Mouse (Mus musculus) G1E (cell line): ENCODE results near the gene Phf20. TPM values are rescaled to one million over a fixed set of nuclear protein-coding genes. Genes with fewer than 3 reads are reported as not detected.
"Not testable (repeated sequence)": the region's sequence is repeated elsewhere in the genome, so short reads cannot be mapped to it uniquely, and the experiment has no call there.

Experiments
- ATAC-seq: 2 replicates; pipeline ENCODE4 v1.8.0; 2016; ENCODE audit warnings: mild to moderate bottlenecking; ENCODE audit not compliant: insufficient number of reproducible peaks, poor library complexity, low FRiP score, severe bottlenecking; ENCODE audit errors: extremely low read depth
- DNase-seq: peaks from one replicate; pipeline ENCODE4 v3.0.0; 2012; ENCODE audit warnings: low spot score
- H3K27me3 ChIP-seq: 2 replicates; pipeline ENCODE4 v1.6.1; 2012; ENCODE audit warnings: mild to moderate bottlenecking, low read length, inconsistent platforms; ENCODE audit not compliant: insufficient read depth
- H3K36me3 ChIP-seq: replicated peaks from 2 replicates; pipeline ENCODE3; 2012; ENCODE audit warnings: mild to moderate bottlenecking, inconsistent platforms
- H3K4me1 ChIP-seq: 2 replicates; pipeline ENCODE4 v1.6.1; 2012; ENCODE audit warnings: low read depth, low read length, inconsistent platforms, mixed read lengths; ENCODE audit not compliant: insufficient read depth
- H3K4me3 ChIP-seq: 2 replicates; pipeline ENCODE4 v1.5.1; 2012; ENCODE audit warnings: low read depth, mild to moderate bottlenecking, inconsistent platforms, low read length, moderate library complexity, mixed read lengths
- H3K9me3 ChIP-seq: replicated peaks from 2 replicates; pipeline ENCODE4 v1.6.1; 2012; ENCODE audit warnings: inconsistent platforms
- CTCF ChIP-seq: IDR thresholded peaks from 2 replicates; pipeline ENCODE4 v1.5.1; 2012; ENCODE audit warnings: low read depth, low read length, inconsistent platforms, mixed read lengths
- GATA1 ChIP-seq: IDR thresholded peaks from 2 replicates; pipeline ENCODE4 v1.6.1; 2012; ENCODE audit warnings: borderline replicate concordance, low read length, inconsistent platforms, mixed read lengths
- GATA2 ChIP-seq: IDR thresholded peaks from 2 replicates; pipeline ENCODE4 v1.6.1; 2012; ENCODE audit warnings: low read depth, low read length, inconsistent platforms, borderline replicate concordance
- POLR2AphosphoS5 ChIP-seq: IDR thresholded peaks from 2 replicates; pipeline ENCODE4 v1.6.1; 2012; ENCODE audit warnings: low read depth, low read length, inconsistent platforms; ENCODE audit not compliant: insufficient replicate concordance
- TAL1 ChIP-seq: conservative IDR thresholded peaks from 2 replicates; pipeline ENCODE4 v1.6.1; 2012; ENCODE audit warnings: low read depth, low read length, inconsistent platforms, mixed read lengths
- polyA plus RNA-seq: library from polyadenylated mRNA; stranded (reverse); fragments of >175 nt; gene quantifications from 2 replicates; pipeline ENCODE4 v1.2.3, GENCODE M21; 2012
- total RNA-seq, 2 experiments: library from RNA; stranded (forward) in 1 of 2; stranded (reverse) in 1 of 2; fragments of 200-1000 nt in 1 of 2; fragments of >200 nt in 1 of 2; fragmentation: Nextera tagmentation in 1 of 2; gene quantifications; 2 replicates each; pipeline ENCODE4 v1.2.3; 2014 to 2017

The Phf20 gene
- total and polyA plus RNA-seq, 3 experiments = 37.8 to 63.9 (median 45.8) TPM

DNA sequence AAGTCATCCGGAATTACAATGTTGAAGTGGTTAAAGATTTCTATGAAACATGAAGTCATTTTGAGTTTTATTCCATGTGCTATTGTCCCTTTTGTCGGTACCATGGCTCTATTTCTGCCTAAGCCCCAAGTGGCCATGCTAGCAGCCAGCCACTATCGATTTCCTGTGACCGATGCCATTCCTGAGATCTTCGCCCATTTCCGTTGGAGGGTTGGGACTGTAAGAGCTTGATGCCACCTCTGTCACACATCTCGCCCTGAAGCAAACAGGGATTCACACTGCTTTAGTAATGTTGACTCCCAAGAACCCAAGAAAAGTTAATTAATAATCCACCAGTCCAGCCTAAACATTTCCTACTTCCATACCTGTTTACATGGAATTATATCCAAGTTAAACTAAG, 18.6 kb upstream of the Phf20 start:
- DNase-seq = no peak
- Histone ChIP-seq H3K36me3 (peaks cover 50% of the 10 kb centered on the region), H3K4me3 (peak overlapping the region; percentile 97), H3K27me3 (no peaks in the 10 kb centered on the region), H3K4me1 (peaks cover 35% of the 10 kb centered on the region), H3K9me3 (no peaks in the 10 kb centered on the region)
- ATAC-seq = no peak
- TF ChIP-seq GATA1 (no peak), CTCF (no peak), POLR2AphosphoS5 (no peak), TAL1 (no peak), GATA2 (no peak)

DNA sequence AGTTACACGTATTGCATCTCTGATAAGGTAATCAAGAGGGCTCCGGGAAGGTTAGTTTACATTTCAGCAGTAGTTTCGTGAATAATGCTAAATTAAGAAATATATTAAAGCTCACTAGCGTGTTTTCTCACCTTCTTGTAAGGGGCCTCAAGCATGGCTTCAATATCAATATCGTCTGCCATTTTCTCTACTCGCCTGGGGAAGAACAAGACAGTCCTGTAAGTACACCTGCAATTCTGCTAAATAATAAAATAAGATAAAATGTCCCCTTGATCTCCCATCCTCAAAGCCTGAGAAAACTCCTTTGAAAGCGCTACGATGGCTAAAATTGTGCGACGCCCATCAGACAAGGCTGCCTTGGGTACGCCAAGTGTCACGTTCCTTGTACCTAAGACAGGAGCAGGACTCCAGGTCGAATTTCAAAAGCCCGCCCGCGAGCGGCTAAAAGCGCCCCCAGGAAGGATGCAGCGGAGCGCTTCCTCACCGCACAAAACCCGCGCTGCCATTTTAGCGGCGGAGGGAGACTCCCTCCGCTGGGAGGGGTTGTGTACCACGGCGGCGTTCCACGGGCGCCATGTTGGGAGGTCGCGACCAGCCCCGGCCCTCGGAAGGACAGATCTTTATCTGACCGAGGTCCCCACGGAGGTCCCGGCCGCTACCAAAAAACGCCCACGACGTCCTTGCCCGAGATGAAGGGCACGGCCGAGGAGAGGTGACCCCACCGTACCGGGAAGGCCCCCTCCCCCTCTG, 17.0 kb upstream of the Phf20 start:
- no peaks in the 10 kb centered on the region for H3K9me3 ChIP-seq
- H3K4me3 ChIP-seq = peak overlapping the region; percentile 97
- peak; percentile 63 for DNase-seq
- TF ChIP-seq CTCF = no peak
- no peak for TF ChIP-seq TAL1
- TF ChIP-seq POLR2AphosphoS5 = no peak
- TF ChIP-seq GATA2 = no peak
- no peak for TF ChIP-seq GATA1
- peaks cover 38% of the 10 kb centered on the region for H3K36me3 ChIP-seq
- no peaks in the 10 kb centered on the region for H3K27me3 ChIP-seq
- H3K4me1 ChIP-seq = peaks cover 31% of the 10 kb centered on the region
- ATAC-seq = no peak

DNA sequence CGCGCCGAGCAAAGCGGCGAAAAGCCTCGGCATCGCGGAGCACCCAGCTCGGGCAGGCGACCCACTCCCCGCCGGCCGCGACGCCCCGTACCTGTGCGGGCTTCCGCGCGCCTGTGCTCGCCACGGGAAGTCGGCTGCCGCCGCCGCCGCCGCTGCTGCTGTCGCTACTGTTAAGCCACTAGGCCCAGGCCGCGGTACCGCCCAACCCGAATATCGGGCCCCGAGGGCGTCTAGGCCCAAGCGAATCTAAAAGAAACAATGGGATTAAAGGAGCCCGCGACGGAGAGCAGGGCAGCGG, 16.5 kb upstream of the Phf20 start:
- ATAC-seq = no peak
- Histone ChIP-seq H3K9me3 (no peaks in the 10 kb centered on the region), H3K4me1 (peaks cover 29% of the 10 kb centered on the region), H3K36me3 (peaks cover 34% of the 10 kb centered on the region), H3K27me3 (no peaks in the 10 kb centered on the region), H3K4me3 (peak overlapping the region; percentile 97)
- no peak for TF ChIP-seq GATA2
- TF ChIP-seq CTCF = no peak
- no peak for TF ChIP-seq TAL1
- DNase-seq = no peak

DNA sequence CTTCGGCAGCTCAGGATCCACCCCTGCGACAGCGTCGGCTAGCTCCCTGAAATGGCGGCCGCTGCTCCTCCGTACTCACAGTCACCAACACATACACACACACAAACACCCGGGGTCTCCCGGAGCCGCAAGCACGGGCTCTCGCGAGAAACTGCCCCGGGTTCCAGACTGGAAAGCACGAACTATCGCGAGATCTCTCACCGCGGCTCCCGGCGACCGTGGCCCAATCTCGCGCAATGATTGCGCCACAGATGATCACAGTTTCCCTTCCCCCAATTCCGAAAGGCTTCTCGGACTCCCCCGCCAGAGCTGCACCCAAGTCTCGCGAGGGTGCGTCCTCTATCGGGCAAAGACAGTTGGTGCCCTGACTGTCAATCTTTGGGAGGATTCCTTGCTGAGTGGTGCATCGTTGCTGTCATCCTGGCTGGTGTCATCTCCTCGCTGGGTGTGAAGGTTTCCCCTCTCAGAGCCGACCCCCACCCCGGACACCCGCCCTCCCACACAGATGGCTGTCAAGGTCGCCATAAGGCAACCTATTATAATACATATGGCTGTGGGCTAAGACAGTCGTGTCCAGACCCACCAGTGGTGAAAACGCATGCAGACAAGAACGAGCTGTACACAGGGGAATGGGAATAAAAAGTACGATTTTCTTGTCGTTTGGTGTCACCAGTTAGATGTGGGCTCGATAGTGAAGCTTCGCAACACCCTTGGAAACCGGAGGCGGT, 16.0 kb upstream of the Phf20 start, which contains the start of gene Rbm39:
Gene Rbm39, minus strand, starts transcription at position 145 of the 728 bp plus-strand sequence.
- H3K9me3 ChIP-seq = no peaks in the 10 kb centered on the region
- peaks cover 29% of the 10 kb centered on the region for H3K4me1 ChIP-seq
- no peaks in the 10 kb centered on the region for H3K27me3 ChIP-seq
- DNase-seq = peak; percentile 87
- H3K4me3 ChIP-seq = peak within 1 kb of the TSS; percentile 97
- H3K36me3 ChIP-seq = peaks cover 31% of the 10 kb centered on the region
- no peak for TF ChIP-seq GATA1
- ATAC-seq = peak; percentile 95

DNA sequence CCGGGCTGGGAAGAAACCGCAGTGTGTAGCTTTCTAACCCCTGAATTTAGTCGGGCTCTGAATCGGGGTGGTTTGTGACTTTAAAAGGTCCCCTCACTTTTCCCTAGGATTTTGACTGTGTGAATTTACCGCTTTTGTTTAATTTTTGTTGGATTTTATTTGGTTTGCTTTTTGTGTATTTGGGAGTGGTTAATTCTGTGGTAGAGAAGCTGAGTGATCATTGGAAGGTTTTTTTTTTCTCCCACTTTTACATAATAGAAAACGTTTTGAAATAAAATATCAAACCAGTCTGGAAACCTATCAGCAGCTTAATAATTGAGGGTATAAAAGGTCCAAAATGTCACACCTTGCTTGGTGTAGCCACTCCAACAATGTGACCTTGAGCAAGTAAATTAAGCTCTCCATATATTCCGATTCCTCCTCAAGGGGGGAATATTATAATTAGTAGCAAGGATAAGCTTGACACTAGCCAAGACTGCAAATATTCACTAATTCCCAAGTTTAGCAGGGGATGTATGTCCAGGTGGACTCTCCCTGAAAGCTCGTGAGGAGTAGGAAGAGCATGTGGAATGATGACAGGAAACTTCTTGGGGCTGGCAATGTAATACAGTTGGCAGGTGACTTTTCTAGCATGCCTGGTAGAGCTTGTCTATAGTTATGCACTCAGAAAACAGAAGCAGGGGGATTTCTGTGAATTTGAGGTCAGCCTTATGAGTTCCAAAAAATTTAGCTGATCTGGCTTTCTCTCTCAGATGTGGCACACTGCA, 15.3 kb upstream of the Phf20 start:
- Histone ChIP-seq H3K27me3 (no peaks in the 10 kb centered on the region), H3K4me3 (peak overlapping the region; percentile 97), H3K9me3 (no peaks in the 10 kb centered on the region), H3K36me3 (peaks cover 25% of the 10 kb centered on the region), H3K4me1 (peaks cover 27% of the 10 kb centered on the region)
- ATAC-seq (no peak), DNase-seq (no peak)
- TF ChIP-seq CTCF (no peak), POLR2AphosphoS5 (no peak), TAL1 (no peak), GATA2 (no peak), GATA1 (no peak)

DNA sequence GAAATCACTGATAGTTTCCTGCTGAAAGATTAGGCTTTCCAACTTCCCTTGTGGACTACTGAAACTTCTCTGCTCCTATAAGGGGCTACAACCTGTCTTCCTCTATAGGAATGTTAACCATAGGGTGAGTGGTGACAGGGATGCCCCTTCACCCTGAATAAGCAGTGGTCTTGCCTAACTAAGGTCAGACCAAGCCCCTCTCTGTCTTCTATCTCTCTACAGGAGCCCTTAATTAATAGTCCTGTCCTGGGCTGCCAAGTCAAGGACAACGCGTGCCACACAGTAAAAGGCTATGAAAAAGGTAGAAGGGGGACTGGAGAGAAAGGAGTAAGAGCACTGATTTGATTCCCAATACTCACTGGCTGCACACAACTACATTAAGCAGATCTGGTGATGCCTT, 14.7 kb upstream of the Phf20 start:
- peak overlapping the region; percentile 97; the same call in 1 of the 2 replicates for H3K4me3 ChIP-seq
- TF ChIP-seq GATA1 (no peak), TAL1 (no peak), GATA2 (no peak), POLR2AphosphoS5 (no peak), CTCF (no peak)
- DNase-seq = no peak
- H3K27me3 ChIP-seq = no peaks in the 10 kb centered on the region
- H3K4me1 ChIP-seq = peaks cover 27% of the 10 kb centered on the region
- H3K36me3 ChIP-seq = peaks cover 20% of the 10 kb centered on the region
- no peak for ATAC-seq
- H3K9me3 ChIP-seq = no peaks in the 10 kb centered on the region

DNA sequence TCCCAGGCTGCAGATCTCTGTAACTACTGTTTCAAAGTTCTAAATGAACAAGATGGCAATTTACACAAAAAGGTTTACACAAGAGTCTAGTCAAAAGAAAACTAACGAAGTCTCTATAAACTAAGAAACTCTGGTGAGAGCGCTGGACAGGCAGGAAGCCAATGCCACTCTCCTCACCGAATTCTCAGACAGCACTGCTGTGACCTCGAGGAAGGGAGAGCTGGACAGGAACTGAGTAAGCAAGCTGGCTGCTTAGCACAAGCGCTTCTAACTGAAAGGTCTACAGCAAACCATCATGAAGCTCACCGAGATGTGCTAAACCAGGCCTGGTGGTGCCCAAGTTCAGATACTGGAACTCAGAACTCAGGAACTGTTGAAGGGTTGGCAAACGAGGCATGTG, 7.0 kb upstream of the Phf20 start:
- H3K36me3 ChIP-seq, H3K9me3 ChIP-seq, H3K4me1 ChIP-seq, H3K27me3 ChIP-seq, H3K4me3 ChIP-seq, DNase-seq, ATAC-seq: not testable (repeated sequence)
